Mouse (Mus musculus) small intestine, adult 2 months (tissue): ENCODE results near the gene Aes.

Experiments
- CTCF ChIP-seq: fragments of 200-500 bp; IDR thresholded peaks from 2 replicates; pipeline ENCODE4 v1.5.1; 2012; ENCODE audit warnings: low read depth, mild to moderate bottlenecking, control low read depth, inconsistent platforms, low read length, moderate library complexity, mixed read lengths; ENCODE audit not compliant: insufficient replicate concordance, insufficient read length; ENCODE audit errors: extremely low read depth
- POLR2A ChIP-seq: fragments of 200-500 bp; IDR thresholded peaks from 2 replicates; pipeline ENCODE4 v1.6.1; 2012; ENCODE audit warnings: low read depth, mild to moderate bottlenecking, control low read depth, inconsistent platforms, low read length, moderate library complexity

GRCm38 (mm10) chr10:81557491-81557890 lies 1.8 kb upstream of the Aes start:
- no peak for TF ChIP-seq CTCF
- TF ChIP-seq POLR2A: no peak
